In the genomic region with DNA sequence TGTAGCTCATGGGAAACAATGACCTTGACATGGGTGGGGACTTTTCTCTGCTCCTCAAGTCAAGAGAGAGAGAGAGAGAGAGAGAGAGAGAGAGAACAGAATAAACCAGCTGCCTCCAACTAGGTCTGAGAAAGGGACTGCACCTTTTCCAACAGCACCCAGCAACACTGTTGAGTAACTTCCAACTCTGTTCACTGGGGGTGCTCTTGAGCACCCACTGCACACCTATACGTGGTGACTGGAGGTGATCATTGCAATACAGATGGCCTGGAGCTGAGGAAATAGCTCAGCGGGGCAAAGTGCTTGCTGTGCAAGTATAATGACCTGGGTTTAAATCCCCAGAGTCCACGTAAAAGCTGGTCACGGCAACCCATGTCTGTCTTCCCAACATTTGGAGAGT, we compare ENCODE assay signal across 16 mouse cellular contexts. TPM values are rescaled to one million over a fixed set of nuclear protein-coding genes. Genes with fewer than 3 reads are reported as not detected.
DNase-seq lines count a peak whose midpoint lies in the region; ATAC-seq and TF ChIP-seq lines count a peak whose summit lies in the region.
"Had no signal": no experiment of that assay in that cellular context is flagged by ENCODE, and none has a peak within 500 bp of the region (broad histone marks: within the 10 kb centered on the region; RNA-seq: fewer than 3 reads in every experiment).

No protein-coding gene starts in this region.

- TF ChIP-seq CTCF in forebrain, postnatal 0 days (IDR thresholded peaks at IDR 0.05; ENCODE audit: low read depth), result 0 out of 2 replicates have a peak, but pooled peaks have one; percentile 8
- peak; percentile 15; the same call in 1 of the 2 replicates for TF ChIP-seq CTCF in lung, embryonic 14.5 days (IDR thresholded peaks at IDR 0.05; ENCODE audit: low read depth)
- peak; percentile 78 for TF ChIP-seq CTCF in Patski (IDR thresholded peaks at IDR 0.05)

- no peak overlapping the region for H3K9ac ChIP-seq in forebrain, postnatal 0 days
- no peak overlapping the region for H3K9ac ChIP-seq in forebrain, embryonic 16.5 days (replicated peaks; ENCODE audit: low read depth, low read length)
- H3K9ac ChIP-seq in lung, embryonic 14.5 days, result no peak overlapping the region
- H3K9ac ChIP-seq: heart, embryonic 15.5 days; hindbrain, embryonic 12.5 days had no signal

- in situ Hi-C loops in Patski (cut with MboI; ENCODE audit: low pct_unique_long_range_greater_than_20kb), result loop anchor here (25.0 kb wide), 1 partner anchor 140 kb away; a partner anchor contains a TSS

- H3K27ac ChIP-seq in forebrain, postnatal 0 days (ENCODE audit: low read depth, low read length), result no peak overlapping the region
- H3K27ac ChIP-seq in forebrain, embryonic 16.5 days (ENCODE audit: low read length), result no peak overlapping the region
- no peak overlapping the region for H3K27ac ChIP-seq in lung, embryonic 14.5 days (ENCODE audit: low read depth)
- no peak overlapping the region for H3K27ac ChIP-seq in limb, embryonic 10.5 days
- H3K27ac ChIP-seq: heart, embryonic 15.5 days; hindbrain, embryonic 12.5 days had no signal

- WGBS in forebrain, postnatal 0 days, result 55% methylated on average over 4 of the region's 4 CpGs
- 59% methylated on average over 4 of the region's 4 CpGs for WGBS in forebrain, embryonic 16.5 days
- WGBS in lung, embryonic 14.5 days, result 58% methylated on average over 4 of the region's 4 CpGs
- WGBS in limb, embryonic 10.5 days, result 65% methylated on average over 4 of the region's 4 CpGs

- no peaks in the 10 kb centered on the region for H3K36me3 ChIP-seq in forebrain, postnatal 0 days (ENCODE audit: insufficient read depth)
- H3K36me3 ChIP-seq in forebrain, embryonic 16.5 days (ENCODE audit: control insufficient read depth, insufficient read depth), result no peaks in the 10 kb centered on the region
- no peaks in the 10 kb centered on the region for H3K36me3 ChIP-seq in lung, embryonic 14.5 days (ENCODE audit: insufficient read depth)
- no peaks in the 10 kb centered on the region for H3K36me3 ChIP-seq in splenic B cell, adult 2 months (ENCODE audit: control insufficient read depth, insufficient read depth, low read length, poor library complexity, severe bottlenecking)
- H3K36me3 ChIP-seq in limb, embryonic 10.5 days, result no peaks in the 10 kb centered on the region
- H3K36me3 ChIP-seq: heart, embryonic 15.5 days; hindbrain, embryonic 12.5 days had no signal

- no peaks in the 10 kb centered on the region for H3K9me3 ChIP-seq in forebrain, postnatal 0 days (ENCODE audit: low read length)
- H3K9me3 ChIP-seq in forebrain, embryonic 16.5 days (ENCODE audit: control insufficient read depth, low read length), result no peaks in the 10 kb centered on the region
- no peaks in the 10 kb centered on the region for H3K9me3 ChIP-seq in lung, embryonic 14.5 days (ENCODE audit: low read depth, low read length)
- H3K9me3 ChIP-seq in limb, embryonic 10.5 days (replicated peaks), result no peaks in the 10 kb centered on the region
- H3K9me3 ChIP-seq: heart, embryonic 15.5 days; hindbrain, embryonic 12.5 days had no signal

- POLR2A ChIA-PET in Patski (lab: Charles Lee), result interaction anchor here (0.5 kb wide), 1 partner anchor 215 kb away, joined by 3 read pairs; no protein-coding TSS in a partner anchor

- DNase-seq in forebrain, postnatal 0 days, result no peak
- DNase-seq in lung, embryonic 14.5 days, result no peak
- no peak for DNase-seq in lung, postnatal 14 days
- DNase-seq in Patski (ENCODE audit: low read depth, low spot score), result no peak
- DNase-seq in splenic B cell, adult 2 months (ENCODE audit: low read depth, low spot score), result peak; percentile 18
- no peak for DNase-seq in limb, embryonic 10.5 days (ENCODE audit: low spot score)
- DNase-seq in layer of hippocampus, adult 9-11 months, result no peak
- DNase-seq: adrenal gland, adult 8-10 months; cerebellum, adult 9-11 months; kidney, adult 9 months had no signal

- no peak overlapping the region for H3K4me3 ChIP-seq in forebrain, postnatal 0 days (ENCODE audit: low read depth, low read length)
- no peak overlapping the region for H3K4me3 ChIP-seq in forebrain, embryonic 16.5 days (replicated peaks; ENCODE audit: low read length)
- no peak overlapping the region for H3K4me3 ChIP-seq in lung, embryonic 14.5 days (ENCODE audit: low read depth, low read length)
- H3K4me3 ChIP-seq in limb, embryonic 10.5 days, result no peak overlapping the region
- H3K4me3 ChIP-seq: heart, embryonic 15.5 days; hindbrain, embryonic 12.5 days had no signal

- H3K4me2 ChIP-seq in forebrain, postnatal 0 days (ENCODE audit: low read depth), result no peak overlapping the region
- H3K4me2 ChIP-seq in forebrain, embryonic 16.5 days (ENCODE audit: low read length), result no peak overlapping the region
- no peak overlapping the region for H3K4me2 ChIP-seq in lung, embryonic 14.5 days
- H3K4me2 ChIP-seq: heart, embryonic 15.5 days; hindbrain, embryonic 12.5 days had no signal

- no peak for ATAC-seq in forebrain, postnatal 0 days
- ATAC-seq in forebrain, embryonic 16.5 days, result no peak
- no peak for ATAC-seq in lung, embryonic 14.5 days (ENCODE audit: insufficient read depth)
- ATAC-seq in Patski, result no peak

- CTCF ChIA-PET in Patski (lab: Charles Lee), result interaction anchor here (0.9 to 2.4 kb wide), 4 partner anchors 13 to 67 kb away, joined by 3 to 9 read pairs (median 6); no protein-coding TSS in a partner anchor

- H3K4me1 ChIP-seq in forebrain, postnatal 0 days (ENCODE audit: insufficient read depth), result no peaks in the 10 kb centered on the region
- H3K4me1 ChIP-seq in forebrain, embryonic 16.5 days (replicated peaks; ENCODE audit: control insufficient read depth, insufficient read depth, low read length), result no peaks in the 10 kb centered on the region
- H3K4me1 ChIP-seq in lung, embryonic 14.5 days (ENCODE audit: insufficient read depth), result no peaks in the 10 kb centered on the region
- peaks cover 9% of the 10 kb centered on the region for H3K4me1 ChIP-seq in limb, embryonic 10.5 days
- H3K4me1 ChIP-seq: heart, embryonic 15.5 days; hindbrain, embryonic 12.5 days had no signal

- no peaks in the 10 kb centered on the region for H3K27me3 ChIP-seq in forebrain, postnatal 0 days (ENCODE audit: insufficient read depth, low read length)
- no peaks in the 10 kb centered on the region for H3K27me3 ChIP-seq in forebrain, embryonic 16.5 days (replicated peaks; ENCODE audit: control insufficient read depth, insufficient read depth, low read length)
- no peaks in the 10 kb centered on the region for H3K27me3 ChIP-seq in lung, embryonic 14.5 days (ENCODE audit: insufficient read depth, low read length)
- peaks cover 6% of the 10 kb centered on the region for H3K27me3 ChIP-seq in Patski
- no peaks in the 10 kb centered on the region for H3K27me3 ChIP-seq in splenic B cell, adult 2 months (ENCODE audit: control insufficient read depth, insufficient read depth, low read length, poor library complexity, severe bottlenecking)
- no peaks in the 10 kb centered on the region for H3K27me3 ChIP-seq in limb, embryonic 10.5 days (ENCODE audit: low read depth, poor library complexity, severe bottlenecking)

RNA-seq across cellular contexts. Expression of a gene that starts 27.4 kb away (rescaled TPM):
- total RNA-seq in forebrain, postnatal 0 days (2014; rRNA removed), result 0.54 and 0.62 TPM in 2 replicates
- 0.11 and 0.34 TPM in 2 replicates for polyA plus RNA-seq in forebrain, postnatal 0 days (2015; fragmentation: Nextera tagmentation; extraction: Ambion mirVana)
- polyA plus RNA-seq in forebrain, embryonic 16.5 days (2015; fragmentation: Nextera tagmentation; extraction: Ambion mirVana), result 0.47 and 0.86 TPM in 2 replicates
- 0.31 and 0.78 TPM in 2 replicates for polyA plus RNA-seq in lung, embryonic 14.5 days (2014; fragmentation: Nextera tagmentation; extraction: Ambion mirVana)
- 0.05 TPM for polyA plus RNA-seq in Patski (2021)
- polyA plus RNA-seq in limb, embryonic 10.5 days (2016; fragmentation: Nextera tagmentation; extraction: Ambion mirVana), result 0.10 and 0.20 TPM in 2 replicates
- total RNA-seq: megakaryocyte, adult 5-6 weeks; monocyte, adult 5-6 weeks had no signal
- polyA plus RNA-seq: heart, embryonic 15.5 days; thymus, postnatal 0 days had no signal

RNA-seq across cellular contexts. Expression of a gene that starts 30.8 kb away (rescaled TPM):
- 40.5 and 41.1 TPM in 2 replicates for total RNA-seq in forebrain, postnatal 0 days (2014; rRNA removed)
- 27.3 and 32.9 TPM in 2 replicates for polyA plus RNA-seq in forebrain, postnatal 0 days (2015; fragmentation: Nextera tagmentation; extraction: Ambion mirVana)
- 46.0 and 47.1 TPM in 2 replicates for polyA plus RNA-seq in forebrain, embryonic 16.5 days (2015; fragmentation: Nextera tagmentation; extraction: Ambion mirVana)
- polyA plus RNA-seq in lung, embryonic 14.5 days (2014; fragmentation: Nextera tagmentation; extraction: Ambion mirVana), result 26.1 and 26.4 TPM in 2 replicates
- polyA plus RNA-seq in Patski (2021), result 100 TPM
- 27.0 and 29.6 TPM in 2 replicates for polyA plus RNA-seq in limb, embryonic 10.5 days (2016; fragmentation: Nextera tagmentation; extraction: Ambion mirVana)

Comparison
In these comparisons a context has a peak if more than half of its experiments do, and no peak if none do; other contexts are left out.
1. CTCF ChIP-seq: peak in every context shown above with its lines; median percentile 78 in Patski; 15 in lung, embryonic 14.5 days; 8 in forebrain, postnatal 0 days.